Mouse (Mus musculus) megakaryocyte, embryonic 14.5 days (primary cell): ENCODE data around the gene Zfp941. TPM values are rescaled to one million over a fixed set of nuclear protein-coding genes. Genes with fewer than 3 reads are reported as not detected.
"Not testable (repeated sequence)": the region's sequence is repeated elsewhere in the genome, so short reads cannot be mapped to it uniquely, and the experiment has no call there.

Experiments
- H3K27me3 ChIP-seq: replicated peaks from 2 replicates; pipeline ENCODE3; 2012; ENCODE audit warnings: inconsistent platforms
- H3K36me3 ChIP-seq: replicated peaks from 2 replicates; pipeline ENCODE3; 2012; ENCODE audit warnings: low read length, inconsistent platforms, mixed read lengths
- H3K4me1 ChIP-seq: 2 replicates; pipeline ENCODE4 v1.6.1; 2012; ENCODE audit warnings: inconsistent platforms
- H3K4me3 ChIP-seq: replicated peaks from 2 replicates; pipeline ENCODE3; 2012; ENCODE audit warnings: moderate library complexity, mild to moderate bottlenecking, inconsistent platforms
- H3K9me3 ChIP-seq: 2 replicates; pipeline ENCODE4 v1.6.1; 2012; ENCODE audit warnings: inconsistent platforms
- FLI1 ChIP-seq: IDR thresholded peaks from 2 replicates; pipeline ENCODE4 v1.6.1; 2012; ENCODE audit warnings: low read length, inconsistent platforms, mixed read lengths
- GATA1 ChIP-seq: IDR thresholded peaks from 3 replicates; pipeline ENCODE4 v1.6.1; 2012; ENCODE audit warnings: mixed read lengths, low read length, inconsistent platforms, borderline replicate concordance
- polyA plus RNA-seq: library from polyadenylated mRNA; stranded (reverse); fragments of >175 nt; gene quantifications from 2 replicates; pipeline ENCODE4 v1.2.3, GENCODE M21; 2012; ENCODE audit warnings: low replicate concordance; ENCODE audit not compliant: insufficient read depth

The Zfp941 gene
- polyA plus RNA-seq, 1 experiment, result not detected

GRCm38 (mm10) chr7:140787406-140788052, 34.4 kb downstream of the Zfp941 start, which contains the start of gene Syce1:
Gene Syce1 (minus strand): TSS chr7:140787852.
- no peaks in the 10 kb centered on the region for H3K9me3 ChIP-seq
- H3K27me3 ChIP-seq, result peaks cover 9% of the 10 kb centered on the region
- H3K36me3 ChIP-seq, result no peaks in the 10 kb centered on the region

GRCm38 (mm10) chr7:140780548-140780947, 41.4 kb downstream of the Zfp941 start:
- H3K27me3 ChIP-seq, result peaks cover 16% of the 10 kb centered on the region
- H3K4me3 ChIP-seq, result no peak overlapping the region
- no peaks in the 10 kb centered on the region for H3K36me3 ChIP-seq
- H3K4me1 ChIP-seq, result no peaks in the 10 kb centered on the region
- TF ChIP-seq GATA1, result no peak
- no peak for TF ChIP-seq FLI1
- no peaks in the 10 kb centered on the region for H3K9me3 ChIP-seq

More at GRCm38 (mm10) chr7:140787406-140788052, 34.4 kb downstream of the Zfp941 start, which contains the start of gene Syce1:
- Histone ChIP-seq H3K4me3 (no peak within 1 kb of the TSS), H3K4me1 (no peaks in the 10 kb centered on the region)
- TF ChIP-seq GATA1 (no peak), FLI1 (no peak)

- H3K27me3 ChIP-seq, result peaks cover 27% of the 10 kb centered on the region
- TF ChIP-seq GATA1 (no peak), FLI1 (no peak)
- H3K4me1 ChIP-seq, result no peaks in the 10 kb centered on the region
- no peaks in the 10 kb centered on the region for H3K9me3 ChIP-seq
- no peaks in the 10 kb centered on the region for H3K36me3 ChIP-seq
- no peak overlapping the region for H3K4me3 ChIP-seq
Measured at GRCm38 (mm10) chr7:140765888-140766739, 55.9 kb downstream of the Zfp941 start.

DNA sequence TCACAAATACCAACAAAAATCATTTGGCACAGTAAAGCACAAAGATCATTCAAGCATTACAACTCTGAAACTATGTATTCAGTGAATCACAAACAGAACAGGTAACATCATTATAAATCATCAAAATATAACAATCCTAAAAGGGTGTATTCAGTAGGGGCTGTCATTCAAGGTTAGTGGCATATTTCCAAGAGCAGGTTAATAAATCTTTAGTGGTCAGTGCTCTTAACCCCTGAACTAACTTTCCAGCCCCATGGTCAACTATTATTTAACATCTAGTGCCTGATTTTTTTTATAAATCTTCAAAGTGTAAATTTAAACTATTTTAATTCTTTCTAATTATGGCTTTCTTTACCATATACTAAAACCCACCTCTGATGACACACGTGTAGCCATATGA, 56.6 kb downstream of the Zfp941 start:
- H3K36me3 ChIP-seq, H3K4me1 ChIP-seq, H3K4me3 ChIP-seq, H3K9me3 ChIP-seq: not testable (repeated sequence)
- peaks cover 27% of the 10 kb centered on the region for H3K27me3 ChIP-seq

DNA sequence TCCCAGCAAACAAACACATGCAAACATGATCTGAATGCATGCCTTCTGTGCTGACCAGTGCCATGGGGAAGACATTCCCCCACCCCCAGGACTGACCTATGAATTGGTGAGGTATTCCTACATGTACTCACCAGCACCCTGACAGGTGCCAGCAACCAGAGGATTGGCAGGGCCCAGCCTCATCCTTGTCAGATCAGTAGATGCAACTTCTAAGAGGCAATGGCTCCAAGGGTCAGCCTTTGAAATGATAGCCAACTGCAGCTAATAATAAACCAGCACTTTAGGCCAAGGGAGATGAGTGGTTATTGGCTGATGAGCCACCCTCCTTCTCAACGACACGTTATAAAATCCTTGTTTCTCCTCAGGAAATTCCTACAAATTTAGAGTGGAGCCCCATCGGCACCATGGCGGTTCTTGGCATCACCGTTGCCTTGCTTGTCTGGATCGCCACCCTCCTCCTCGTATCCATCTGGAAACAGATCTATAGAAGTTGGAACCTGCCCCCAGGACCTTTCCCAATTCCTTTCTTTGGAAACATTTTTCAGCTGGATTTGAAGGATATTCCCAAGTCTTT, 58.4 kb downstream of the Zfp941 start, which contains the start of gene Cyp2e1:
Cyp2e1 (plus strand) TSS at position 293 of the 574 bp plus-strand sequence.
- no peaks in the 10 kb centered on the region for H3K9me3 ChIP-seq
- H3K36me3 ChIP-seq, result no peaks in the 10 kb centered on the region
- peaks cover 17% of the 10 kb centered on the region for H3K27me3 ChIP-seq
- no peaks in the 10 kb centered on the region for H3K4me1 ChIP-seq
- no peak within 1 kb of the TSS for H3K4me3 ChIP-seq
- no peak for TF ChIP-seq FLI1
- no peak for TF ChIP-seq GATA1

DNA sequence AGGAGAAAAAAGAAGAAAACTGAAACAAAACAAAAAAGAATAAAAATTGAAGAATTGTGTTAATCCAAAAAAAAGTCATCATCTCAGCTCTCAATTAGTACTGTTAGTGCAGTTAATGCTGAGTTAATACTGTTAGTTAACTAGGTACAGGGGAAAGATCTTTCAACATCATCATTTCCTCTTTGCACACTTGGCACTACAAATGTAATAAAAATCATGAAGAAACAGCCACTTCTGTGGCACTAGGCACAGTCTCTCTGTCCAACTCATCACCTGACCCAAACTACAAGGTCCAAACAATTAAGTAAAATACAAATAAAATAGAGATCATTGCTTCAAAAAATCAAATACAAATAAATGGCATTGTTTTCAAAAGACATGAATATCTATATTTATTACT, 61.3 kb downstream of the Zfp941 start:
- peaks cover 12% of the 10 kb centered on the region for H3K27me3 ChIP-seq
- H3K36me3 ChIP-seq, result no peaks in the 10 kb centered on the region
- no peak overlapping the region for H3K4me3 ChIP-seq
- H3K4me1 ChIP-seq, result no peaks in the 10 kb centered on the region
- no peak for TF ChIP-seq FLI1
- TF ChIP-seq GATA1, result no peak
- no peaks in the 10 kb centered on the region for H3K9me3 ChIP-seq

Other genes starting within 250 kb of the Zfp941 start
- not detected in 2 replicates for gene Olfr46, start 220.9 kb downstream of the Zfp941 start, polyA plus RNA-seq
- gene Olfr61, start 193.2 kb downstream of the Zfp941 start, polyA plus RNA-seq, result not detected in 2 replicates
- gene Olfr53, start 175.7 kb downstream of the Zfp941 start, polyA plus RNA-seq, result not detected in 2 replicates
- not detected in 2 replicates for gene Olfr539, start 162.2 kb downstream of the Zfp941 start, polyA plus RNA-seq
- gene Olfr45, start 140.2 kb downstream of the Zfp941 start, polyA plus RNA-seq, result not detected in 2 replicates
- not detected in 2 replicates for gene Olfr541, start 124.9 kb downstream of the Zfp941 start, polyA plus RNA-seq
- not detected in 2 replicates for gene Cyp2e1, start 58.4 kb downstream of the Zfp941 start, polyA plus RNA-seq
- 0.38 TPM in 1 of 2 replicates, not detected in the other for gene Syce1, start 34.3 kb downstream of the Zfp941 start, polyA plus RNA-seq
- not detected in 2 replicates for gene Urah, start 12.8 kb upstream of the Zfp941 start, polyA plus RNA-seq
- 1.1 TPM in 1 of 2 replicates, not detected in the other for gene Scgb1c1, start 23.4 kb upstream of the Zfp941 start, polyA plus RNA-seq
- 0.13 TPM in 1 of 2 replicates, not detected in the other for gene Odf3, start 25.6 kb upstream of the Zfp941 start, polyA plus RNA-seq
- gene Gm45785, start 34.2 kb upstream of the Zfp941 start, polyA plus RNA-seq, result not detected in 2 replicates
- gene Ric8a, start 34.8 kb upstream of the Zfp941 start, polyA plus RNA-seq, result 57.2 and 112 TPM in 2 replicates
- 4.0 and 23.4 TPM in 2 replicates for gene Bet1l, start 35.4 kb upstream of the Zfp941 start, polyA plus RNA-seq
- gene Psmd13, start 59.8 kb upstream of the Zfp941 start, polyA plus RNA-seq, result 16.6 and 130 TPM in 2 replicates
- gene Sirt3, start 60.1 kb upstream of the Zfp941 start, polyA plus RNA-seq, result 25.1 and 60.6 TPM in 2 replicates
- gene Cox8b, start 78.3 kb upstream of the Zfp941 start, polyA plus RNA-seq, result not detected in 2 replicates
- gene Nlrp6, start 98.7 kb upstream of the Zfp941 start, polyA plus RNA-seq, result 18.0 and 21.3 TPM in 2 replicates
- 6.6 and 7.4 TPM in 2 replicates for gene Pgghg, start 119.2 kb upstream of the Zfp941 start, polyA plus RNA-seq
- not detected in 2 replicates for gene Ifitm5, start 128.1 kb upstream of the Zfp941 start, polyA plus RNA-seq
- gene Gm45717, start 133.8 kb upstream of the Zfp941 start, polyA plus RNA-seq, result not detected in 2 replicates
- 93.8 and 722 TPM in 2 replicates for gene Ifitm2, start 133.8 kb upstream of the Zfp941 start, polyA plus RNA-seq
- gene Ifitm1, start 145.0 kb upstream of the Zfp941 start, polyA plus RNA-seq, result 27.5 and 76.2 TPM in 2 replicates
- gene Ifitm3, start 188.6 kb upstream of the Zfp941 start, polyA plus RNA-seq, result 28.6 and 151 TPM in 2 replicates
- gene Ifitm6, start 195.7 kb upstream of the Zfp941 start, polyA plus RNA-seq, result 0.91 TPM in 1 of 2 replicates, not detected in the other
- gene Gm17387, start 207.0 kb upstream of the Zfp941 start, polyA plus RNA-seq, result not detected in 2 replicates
- gene B4galnt4, start 238.9 kb upstream of the Zfp941 start, polyA plus RNA-seq, result 11.5 and 17.3 TPM in 2 replicates